Mouse (Mus musculus): ENCODE data around the gene Serinc5. TPM values are rescaled to one million over a fixed set of nuclear protein-coding genes. Genes with fewer than 3 reads are reported as not detected.
A peak's percentile ranks its signal among the peaks of the same experiment; 100 is the strongest.

The Serinc5 gene
- total RNA-seq, 2 experiments from 2014 or later, result 70.0 to 72.2 TPM

- no peak for DNase-seq (ENCODE audit: low spot score in 2 of 2)
Measured at GRCm38 (mm10) chr13:92611917-92612316, 1.0 kb downstream of the Serinc5 start.

- no peak for DNase-seq (ENCODE audit: low spot score in 2 of 2)
Measured at GRCm38 (mm10) chr13:92613094-92613493, 2.2 kb downstream of the Serinc5 start.

GRCm38 (mm10) chr13:92615201-92615600 lies 4.3 kb downstream of the Serinc5 start:
- DNase-seq (ENCODE audit: low spot score in 2 of 2), result no peak

- no peak for DNase-seq (ENCODE audit: low spot score in 2 of 2)
Measured at GRCm38 (mm10) chr13:92616459-92616858, 5.6 kb downstream of the Serinc5 start.

- DNase-seq (ENCODE audit: low spot score in 2 of 2), result no peak
Measured at GRCm38 (mm10) chr13:92626196-92626595, 15.3 kb downstream of the Serinc5 start.

- no peak for DNase-seq (ENCODE audit: low spot score in 2 of 2)
Measured at GRCm38 (mm10) chr13:92626725-92627124, 15.8 kb downstream of the Serinc5 start.

GRCm38 (mm10) chr13:92629509-92629908 lies 18.6 kb downstream of the Serinc5 start:
- DNase-seq (ENCODE audit: low spot score in 2 of 2), result no peak

- no peak for DNase-seq (ENCODE audit: low spot score in 2 of 2)
Measured at GRCm38 (mm10) chr13:92631450-92631849, 20.6 kb downstream of the Serinc5 start.

GRCm38 (mm10) chr13:92632550-92632949 lies 21.7 kb downstream of the Serinc5 start:
- no peak for DNase-seq (ENCODE audit: low spot score in 2 of 2)

GRCm38 (mm10) chr13:92635040-92635439 lies 24.1 kb downstream of the Serinc5 start:
- no peak for DNase-seq (ENCODE audit: low spot score in 2 of 2)

- DNase-seq (ENCODE audit: low spot score in 2 of 2), result no peak
Measured at GRCm38 (mm10) chr13:92636226-92636909, 25.5 kb downstream of the Serinc5 start.

GRCm38 (mm10) chr13:92636910-92637275 lies 26.0 kb downstream of the Serinc5 start:
- DNase-seq (ENCODE audit: low spot score in 2 of 2), result peak in 1 of 2 experiments; percentile 39

GRCm38 (mm10) chr13:92639093-92640014 lies 28.5 kb downstream of the Serinc5 start:
- DNase-seq (ENCODE audit: low spot score in 2 of 2), result peak in 1 of 2 experiments; percentile 29

- no peak for DNase-seq (ENCODE audit: low spot score in 2 of 2)
Measured at GRCm38 (mm10) chr13:92644199-92644598, 33.3 kb downstream of the Serinc5 start.

- DNase-seq (ENCODE audit: low spot score in 2 of 2), result no peak
Measured at GRCm38 (mm10) chr13:92644753-92645152, 33.9 kb downstream of the Serinc5 start.

GRCm38 (mm10) chr13:92647695-92648094 lies 36.8 kb downstream of the Serinc5 start:
- peak in 1 of 2 experiments; percentile 41 for DNase-seq (ENCODE audit: low spot score in 2 of 2)

GRCm38 (mm10) chr13:92649111-92649510 lies 38.2 kb downstream of the Serinc5 start:
- no peak for DNase-seq (ENCODE audit: low spot score in 2 of 2)

- DNase-seq (ENCODE audit: low spot score in 2 of 2), result no peak
Measured at GRCm38 (mm10) chr13:92650956-92651355, 40.1 kb downstream of the Serinc5 start.

- no peak for DNase-seq (ENCODE audit: low spot score in 2 of 2)
Measured at GRCm38 (mm10) chr13:92652498-92652897, 41.6 kb downstream of the Serinc5 start.

GRCm38 (mm10) chr13:92653283-92653682 lies 42.4 kb downstream of the Serinc5 start:
- DNase-seq (ENCODE audit: low spot score in 2 of 2), result no peak

GRCm38 (mm10) chr13:92656815-92657513 lies 46.1 kb downstream of the Serinc5 start:
- no peak for DNase-seq (ENCODE audit: low spot score in 2 of 2)

- no peak for DNase-seq (ENCODE audit: low spot score in 2 of 2)
Measured at GRCm38 (mm10) chr13:92659611-92660010, 48.7 kb downstream of the Serinc5 start.

Data from layer of hippocampus, postnatal 14 days (tissue).